In genomic region chr11:102308979-102309378, GRCm38 (mm10) we compare ENCODE assay signal across 8 mouse cellular contexts. TPM values are rescaled to one million over a fixed set of nuclear protein-coding genes. Genes with fewer than 3 reads are reported as not detected.
DNase-seq lines count a peak whose midpoint lies in the region; ATAC-seq and TF ChIP-seq lines count a peak whose summit lies in the region.

No protein-coding gene starts in this region.

- H3K9me3 ChIP-seq in forebrain, embryonic 13.5 days (replicated peaks), result no peaks in the 10 kb centered on the region
- H3K9me3 ChIP-seq in liver, embryonic 16.5 days (replicated peaks; ENCODE audit: control insufficient read depth, low read length), result no peaks in the 10 kb centered on the region
- H3K9me3 ChIP-seq in neural tube, embryonic 12.5 days, result no peaks in the 10 kb centered on the region
- no peaks in the 10 kb centered on the region for H3K9me3 ChIP-seq in stomach, postnatal 0 days (ENCODE audit: control insufficient read depth, low read length)

- intact Hi-C loops in heart, postnatal 10 days (cut with DNase I), result loop anchor here (1.0 to 2.0 kb wide), 2 partner anchors 102 to 122 kb away; partner anchors contain the start of gene Grn

- H3K27ac ChIP-seq in forebrain, embryonic 13.5 days, result peak overlapping the region; percentile 57
- H3K27ac ChIP-seq in liver, embryonic 16.5 days (ENCODE audit: low read length), result peak overlapping the region; percentile 72
- no peak overlapping the region for H3K27ac ChIP-seq in neural tube, embryonic 12.5 days
- peak overlapping the region; percentile 77 for H3K27ac ChIP-seq in stomach, postnatal 0 days (replicated peaks)

- TF ChIP-seq EP300 in stomach, postnatal 0 days (optimal IDR thresholded peaks at IDR 0.05), result no peak

- H3K4me3 ChIP-seq in forebrain, embryonic 13.5 days, result peak overlapping the region; percentile 32
- H3K4me3 ChIP-seq in liver, embryonic 16.5 days (ENCODE audit: low read depth, low read length), result peak overlapping the region; percentile 61
- H3K4me3 ChIP-seq in neural tube, embryonic 12.5 days, result peak overlapping the region; percentile 15
- H3K4me3 ChIP-seq in stomach, postnatal 0 days (ENCODE audit: low read depth, low read length), result peak overlapping the region; percentile 34

- peak overlapping the region; percentile 59 for H3K4me2 ChIP-seq in forebrain, embryonic 13.5 days
- peak overlapping the region; percentile 77 for H3K4me2 ChIP-seq in liver, embryonic 16.5 days (ENCODE audit: low read depth, low read length)
- H3K4me2 ChIP-seq in neural tube, embryonic 12.5 days (replicated peaks), result peak overlapping the region; percentile 58
- H3K4me2 ChIP-seq in stomach, postnatal 0 days (replicated peaks; ENCODE audit: low read depth), result peak overlapping the region; percentile 55

- peak; percentile 55; the same call in 1 of the 2 replicates for ATAC-seq in cerebellum, adult (ENCODE audit: insufficient number of reproducible peaks, low FRiP score, low TSS enrichment)
- peak; percentile 95 for ATAC-seq in forebrain, embryonic 13.5 days
- ATAC-seq in liver, embryonic 16.5 days (ENCODE audit: low read depth), result peak; percentile 95
- peak; percentile 90 for ATAC-seq in neural tube, embryonic 12.5 days (ENCODE audit: low FRiP score, low read depth)
- peak; percentile 96 for ATAC-seq in stomach, postnatal 0 days (ENCODE audit: low FRiP score, low TSS enrichment)

- peaks cover 21% of the 10 kb centered on the region for H3K4me1 ChIP-seq in forebrain, embryonic 13.5 days
- H3K4me1 ChIP-seq in liver, embryonic 16.5 days (ENCODE audit: control insufficient read depth, low read depth, low read length), result peaks cover 32% of the 10 kb centered on the region
- peaks cover 22% of the 10 kb centered on the region for H3K4me1 ChIP-seq in neural tube, embryonic 12.5 days
- H3K4me1 ChIP-seq in stomach, postnatal 0 days (replicated peaks; ENCODE audit: control insufficient read depth, insufficient read depth), result peaks cover 6% of the 10 kb centered on the region; the same call in 1 of the 2 replicates

- H3K36me3 ChIP-seq in forebrain, embryonic 13.5 days (ENCODE audit: poor library complexity, severe bottlenecking), result peaks cover 82% of the 10 kb centered on the region
- H3K36me3 ChIP-seq in liver, embryonic 16.5 days (ENCODE audit: control insufficient read depth, insufficient read depth), result peaks cover 57% of the 10 kb centered on the region
- H3K36me3 ChIP-seq in neural tube, embryonic 12.5 days, result peaks cover 79% of the 10 kb centered on the region
- H3K36me3 ChIP-seq in stomach, postnatal 0 days (ENCODE audit: control insufficient read depth, insufficient read depth, low read length), result peaks cover 23% of the 10 kb centered on the region

- DNase-seq in ES-CJ7 (ENCODE audit: low read depth, low spot score), result peak; percentile 93
- peak; percentile 97 to 98 for DNase-seq in heart, postnatal 10 days
- DNase-seq in kidney, postnatal 4 days, result peak; percentile 98 to 99
- peak; percentile 99 for DNase-seq in stomach, postnatal 0 days (ENCODE audit: low spot score)

- under 1% methylated on average over 27 of the region's 27 CpGs for WGBS in forebrain, embryonic 13.5 days
- WGBS in liver, embryonic 16.5 days (ENCODE audit: insufficient replicate concordance), result under 1% methylated on average over 27 of the region's 27 CpGs
- WGBS in neural tube, embryonic 12.5 days, result under 1% methylated on average over 27 of the region's 27 CpGs
- WGBS in stomach, postnatal 0 days, result under 1% methylated on average over 27 of the region's 27 CpGs

- H3K9ac ChIP-seq in forebrain, embryonic 13.5 days, result peak overlapping the region; percentile 53
- peak overlapping the region; percentile 60 for H3K9ac ChIP-seq in liver, embryonic 16.5 days (ENCODE audit: low read depth, low read length)
- H3K9ac ChIP-seq in neural tube, embryonic 12.5 days, result peak overlapping the region; percentile 30; the same call in 1 of the 2 replicates
- H3K9ac ChIP-seq in stomach, postnatal 0 days (ENCODE audit: low read length), result peak overlapping the region; percentile 38; the same call in 1 of the 2 replicates

- no peaks in the 10 kb centered on the region for H3K27me3 ChIP-seq in forebrain, embryonic 13.5 days
- H3K27me3 ChIP-seq in liver, embryonic 16.5 days (ENCODE audit: control insufficient read depth, insufficient read depth, low read depth, low read length), result no peaks in the 10 kb centered on the region
- H3K27me3 ChIP-seq in neural tube, embryonic 12.5 days (replicated peaks), result no peaks in the 10 kb centered on the region
- H3K27me3 ChIP-seq in stomach, postnatal 0 days (ENCODE audit: control insufficient read depth, insufficient read depth, low read length), result no peaks in the 10 kb centered on the region

- peak; percentile 99 for TF ChIP-seq CTCF in stomach, postnatal 0 days (IDR thresholded peaks at IDR 0.05; ENCODE audit: low read depth)

RNA-seq across cellular contexts. Expression of gene Ubtf, which starts 10.6 kb away (rescaled TPM):
- polyA plus RNA-seq in forebrain, embryonic 13.5 days (2015; fragmentation: Nextera tagmentation; extraction: Ambion mirVana), result 96.1 and 98.8 TPM in 2 replicates
- 10 to 100 TPM; 78.3 to 80.9 TPM for total RNA-seq in heart, postnatal 10 days (2021)
- polyA plus RNA-seq in liver, embryonic 16.5 days (2015; fragmentation: Nextera tagmentation; extraction: Ambion mirVana), result 44.5 and 46.4 TPM in 2 replicates
- 98.7 and 101 TPM in 2 replicates for polyA plus RNA-seq in neural tube, embryonic 12.5 days (2016; fragmentation: Nextera tagmentation; extraction: Ambion mirVana)
- 46.6 and 46.7 TPM in 2 replicates for polyA plus RNA-seq in stomach, postnatal 0 days (2015; fragmentation: Nextera tagmentation; extraction: Ambion mirVana)

RNA-seq across cellular contexts. Expression of gene Atxn7l3, which starts 12.5 kb away (rescaled TPM):
- polyA plus RNA-seq in forebrain, embryonic 13.5 days (2015; fragmentation: Nextera tagmentation; extraction: Ambion mirVana), result 21.8 and 22.7 TPM in 2 replicates
- 10 to 100 TPM; 34.1 to 38.3 TPM for total RNA-seq in heart, postnatal 10 days (2021)
- 3.0 and 3.2 TPM in 2 replicates for polyA plus RNA-seq in liver, embryonic 16.5 days (2015; fragmentation: Nextera tagmentation; extraction: Ambion mirVana)
- polyA plus RNA-seq in neural tube, embryonic 12.5 days (2016; fragmentation: Nextera tagmentation; extraction: Ambion mirVana), result 27.5 and 27.6 TPM in 2 replicates
- polyA plus RNA-seq in stomach, postnatal 0 days (2015; fragmentation: Nextera tagmentation; extraction: Ambion mirVana), result 6.9 and 7.3 TPM in 2 replicates

RNA-seq across cellular contexts. Expression of gene Tmub2, which starts 24.2 kb away (rescaled TPM):
- 63.2 and 69.6 TPM in 2 replicates for polyA plus RNA-seq in forebrain, embryonic 13.5 days (2015; fragmentation: Nextera tagmentation; extraction: Ambion mirVana)
- 10 to 100 TPM; 29.0 to 31.1 TPM for total RNA-seq in heart, postnatal 10 days (2021)
- 26.7 and 28.5 TPM in 2 replicates for polyA plus RNA-seq in liver, embryonic 16.5 days (2015; fragmentation: Nextera tagmentation; extraction: Ambion mirVana)
- 71.3 and 75.6 TPM in 2 replicates for polyA plus RNA-seq in neural tube, embryonic 12.5 days (2016; fragmentation: Nextera tagmentation; extraction: Ambion mirVana)
- polyA plus RNA-seq in stomach, postnatal 0 days (2015; fragmentation: Nextera tagmentation; extraction: Ambion mirVana), result 30.3 and 31.3 TPM in 2 replicates

RNA-seq across cellular contexts. Expression of gene Asb16, which starts 40.4 kb away (rescaled TPM):
- polyA plus RNA-seq in forebrain, embryonic 13.5 days (2015; fragmentation: Nextera tagmentation; extraction: Ambion mirVana), result not detected in 2 replicates
- under 1 TPM; 0.52 to 0.69 TPM for total RNA-seq in heart, postnatal 10 days (2021)
- polyA plus RNA-seq in liver, embryonic 16.5 days (2015; fragmentation: Nextera tagmentation; extraction: Ambion mirVana), result 0.04 TPM in 1 of 2 replicates, not detected in the other
- polyA plus RNA-seq in neural tube, embryonic 12.5 days (2016; fragmentation: Nextera tagmentation; extraction: Ambion mirVana), result not detected in 2 replicates
- polyA plus RNA-seq in stomach, postnatal 0 days (2015; fragmentation: Nextera tagmentation; extraction: Ambion mirVana), result 0.04 TPM in 1 of 2 replicates, not detected in the other

RNA-seq across cellular contexts. Expression of gene Slc4a1, which starts 57.0 kb away (rescaled TPM):
- 2.6 and 6.5 TPM in 2 replicates for polyA plus RNA-seq in forebrain, embryonic 13.5 days (2015; fragmentation: Nextera tagmentation; extraction: Ambion mirVana)
- 10 to 100 TPM in 1 of 2 experiments, 1 to 10 TPM in 1; 3.5 to 13.0 TPM for total RNA-seq in heart, postnatal 10 days (2021)
- 1,073 and 1,144 TPM in 2 replicates for polyA plus RNA-seq in liver, embryonic 16.5 days (2015; fragmentation: Nextera tagmentation; extraction: Ambion mirVana)
- 18.8 and 23.6 TPM in 2 replicates for polyA plus RNA-seq in neural tube, embryonic 12.5 days (2016; fragmentation: Nextera tagmentation; extraction: Ambion mirVana)
- polyA plus RNA-seq in stomach, postnatal 0 days (2015; fragmentation: Nextera tagmentation; extraction: Ambion mirVana), result 0.72 and 1.1 TPM in 2 replicates
